Comparison of ENCODE assay signal across 12 mouse cellular contexts in genomic region chr2:28781310-28781709, GRCm38 (mm10).
"Had no signal": no experiment of that assay in that cellular context is flagged by ENCODE, and none has a peak within 500 bp of the region (broad histone marks: within the 10 kb centered on the region; RNA-seq: fewer than 3 reads in every experiment).

No protein-coding gene starts in this region.

- H3K27ac ChIP-seq: left cerebral cortex, adult 2 months; limb, embryonic 15.5 days; liver, embryonic 13.5 days; neural tube, embryonic 12.5 days had no signal

- H3K4me1 ChIP-seq: liver, embryonic 13.5 days; neural tube, embryonic 12.5 days had no signal

- H3K9me3 ChIP-seq: limb, embryonic 15.5 days; liver, embryonic 13.5 days; neural tube, embryonic 12.5 days had no signal

- H3K36me3 ChIP-seq: limb, embryonic 15.5 days; liver, embryonic 13.5 days; neural tube, embryonic 12.5 days had no signal

- H3K27me3 ChIP-seq: limb, embryonic 15.5 days; liver, embryonic 13.5 days had no signal

- H3K9ac ChIP-seq: limb, embryonic 15.5 days; liver, embryonic 13.5 days; neural tube, embryonic 12.5 days had no signal

- DNase-seq: kidney, adult 8-10 months; kidney, postnatal 25 days; liver, embryonic 13.5 days; lung, adult 18-20 months; midbrain, embryonic 14.5 days; right cerebral cortex, postnatal 4 days; spleen, adult 18-20 months; thymus, adult 2 months; thymus, postnatal 25 days had no signal

- H3K4me3 ChIP-seq: left cerebral cortex, adult 2 months; limb, embryonic 15.5 days; liver, embryonic 13.5 days; neural tube, embryonic 12.5 days had no signal
